Mouse (Mus musculus): Measurements from ENCODE around the gene Slc25a5. TPM values are rescaled to one million over a fixed set of nuclear protein-coding genes. Genes with fewer than 3 reads are reported as not detected.

The Slc25a5 gene
- polyA plus RNA-seq, 1 experiment from 2014 or later, result 1,080 TPM

- 56% methylated on average over 5 of the region's 5 CpGs for WGBS
- no peak overlapping the region for H3K4me2 ChIP-seq
- ATAC-seq (replicated peaks; ENCODE audit: insufficient number of reproducible peaks, insufficient read depth, low FRiP score, low read depth), result no peak
Observed at GRCm38 (mm10) chrX:36804196-36804595, 8.7 kb downstream of the Slc25a5 start.

DNA sequence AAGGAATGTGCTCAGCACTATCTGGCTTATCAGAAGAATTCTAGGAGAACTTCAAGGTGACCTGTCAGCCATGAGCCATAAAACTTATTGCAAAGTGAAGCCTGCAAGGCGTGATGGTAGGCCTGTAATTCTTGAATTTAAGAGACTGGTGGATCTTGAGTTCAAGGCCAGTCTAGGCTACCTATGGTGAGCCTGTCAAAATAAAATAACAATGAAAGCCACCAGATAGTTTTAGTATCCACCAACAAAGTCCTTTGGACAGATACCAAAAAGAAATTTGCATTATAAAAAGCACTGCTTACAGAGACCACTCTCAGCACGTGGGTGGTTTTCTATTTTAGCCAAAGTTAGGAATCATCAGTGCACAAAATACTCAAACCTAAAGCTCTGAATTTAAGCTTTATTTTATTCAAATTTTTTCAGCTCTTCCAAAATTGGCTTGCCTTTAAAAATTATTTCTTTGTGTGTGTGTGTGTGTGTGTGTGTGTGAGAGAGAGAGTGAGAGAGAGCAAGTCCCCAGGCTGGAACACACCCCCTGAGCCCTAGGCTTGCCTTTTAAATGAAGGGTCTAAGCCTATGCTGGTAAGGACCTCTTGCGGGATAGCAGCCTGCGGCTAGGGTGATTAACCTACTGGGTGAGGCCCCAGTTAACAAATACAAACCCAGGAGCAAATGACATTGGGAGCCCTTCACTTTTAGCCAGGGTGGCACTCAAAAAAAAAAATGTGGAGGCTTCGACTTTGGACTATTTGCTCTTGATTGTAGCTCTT lies 10.2 kb downstream of the Slc25a5 start:
- Histone ChIP-seq H3K36me3 (no peaks in the 10 kb centered on the region), H3K27me3 (no peaks in the 10 kb centered on the region), H3K4me1 (replicated peaks) (peaks cover 2% of the 10 kb centered on the region; the same call in 1 of the 2 replicates), H3K4me3 (no peak overlapping the region), H3K9ac (no peak overlapping the region), H3K4me2 (no peak overlapping the region), H3K9me3 (replicated peaks) (no peaks in the 10 kb centered on the region), H3K27ac (no peak overlapping the region)
- no peak for ATAC-seq (replicated peaks; ENCODE audit: insufficient number of reproducible peaks, insufficient read depth, low FRiP score, low read depth)
- 64% methylated on average over 5 of the region's 5 CpGs for WGBS

More at GRCm38 (mm10) chrX:36804196-36804595, 8.7 kb downstream of the Slc25a5 start:
- no peaks in the 10 kb centered on the region for H3K9me3 ChIP-seq (replicated peaks)
- H3K27me3 ChIP-seq, result no peaks in the 10 kb centered on the region
- H3K27ac ChIP-seq, result no peak overlapping the region
- H3K9ac ChIP-seq, result no peak overlapping the region
- H3K4me1 ChIP-seq (replicated peaks), result peaks cover 2% of the 10 kb centered on the region; the same call in 1 of the 2 replicates
- no peaks in the 10 kb centered on the region for H3K36me3 ChIP-seq
- no peak overlapping the region for H3K4me3 ChIP-seq

GRCm38 (mm10) chrX:36807360-36808317 lies 12.2 kb downstream of the Slc25a5 start:
- Histone ChIP-seq H3K4me2 (peak overlapping the region; percentile 61), H3K9ac (peak overlapping the region; percentile 44)
- 10% methylated on average over 41 of the region's 45 CpGs for WGBS

DNA sequence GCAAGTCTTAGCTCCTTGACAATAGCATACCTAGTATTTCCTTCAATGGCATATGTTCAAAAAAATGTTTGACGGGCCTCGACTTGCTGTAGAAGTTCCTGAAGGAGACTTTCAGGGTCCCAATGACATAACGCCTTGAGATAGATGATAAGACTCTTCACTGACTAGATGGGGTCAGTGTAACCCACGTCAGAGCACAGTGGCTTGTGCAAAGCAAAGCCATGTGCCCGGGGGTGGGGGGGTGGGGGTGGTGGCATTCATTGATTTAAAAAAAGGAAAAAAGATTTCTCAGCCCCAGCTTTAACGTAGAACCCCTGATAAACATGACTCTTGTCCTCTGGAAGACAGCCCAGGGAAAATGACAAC lies 12.8 kb downstream of the Slc25a5 start:
- WGBS, result 48% methylated on average over 6 of the region's 6 CpGs
- Histone ChIP-seq H3K9ac (0 out of 2 replicates have a peak overlapping the region, but pooled peaks have one; percentile 44), H3K27ac (peak overlapping the region; percentile 78), H3K9me3 (replicated peaks) (no peaks in the 10 kb centered on the region), H3K4me1 (replicated peaks) (peaks cover 2% of the 10 kb centered on the region; the same call in 1 of the 2 replicates), H3K4me3 (peak overlapping the region; percentile 45), H3K27me3 (no peaks in the 10 kb centered on the region), H3K36me3 (no peaks in the 10 kb centered on the region), H3K4me2 (peak overlapping the region; percentile 61)
- ATAC-seq (replicated peaks; ENCODE audit: insufficient number of reproducible peaks, insufficient read depth, low FRiP score, low read depth), result no peak

More at GRCm38 (mm10) chrX:36807360-36808317, 12.2 kb downstream of the Slc25a5 start:
- Histone ChIP-seq H3K9me3 (replicated peaks) (no peaks in the 10 kb centered on the region), H3K4me3 (peak overlapping the region; percentile 45), H3K36me3 (no peaks in the 10 kb centered on the region), H3K27ac (peak overlapping the region; percentile 78), H3K27me3 (no peaks in the 10 kb centered on the region), H3K4me1 (replicated peaks) (peaks cover 2% of the 10 kb centered on the region; the same call in 1 of the 2 replicates)
- peak; percentile 89 for ATAC-seq (replicated peaks; ENCODE audit: insufficient number of reproducible peaks, insufficient read depth, low FRiP score, low read depth)

- H3K9me3 ChIP-seq (replicated peaks), result no peaks in the 10 kb centered on the region
- H3K4me2 ChIP-seq, result no peak overlapping the region
- no peaks in the 10 kb centered on the region for H3K27me3 ChIP-seq
- H3K27ac ChIP-seq, result no peak overlapping the region
- H3K9ac ChIP-seq, result no peak overlapping the region
- H3K36me3 ChIP-seq, result no peaks in the 10 kb centered on the region
- H3K4me1 ChIP-seq (replicated peaks), result peaks cover 5% of the 10 kb centered on the region; the same call in 1 of the 2 replicates
- WGBS, result 24% methylated on average over 5 of the region's 5 CpGs
- ATAC-seq (replicated peaks; ENCODE audit: insufficient number of reproducible peaks, insufficient read depth, low FRiP score, low read depth), result no peak
- no peak overlapping the region for H3K4me3 ChIP-seq
Observed at GRCm38 (mm10) chrX:36811377-36811776, 15.9 kb downstream of the Slc25a5 start.

DNA sequence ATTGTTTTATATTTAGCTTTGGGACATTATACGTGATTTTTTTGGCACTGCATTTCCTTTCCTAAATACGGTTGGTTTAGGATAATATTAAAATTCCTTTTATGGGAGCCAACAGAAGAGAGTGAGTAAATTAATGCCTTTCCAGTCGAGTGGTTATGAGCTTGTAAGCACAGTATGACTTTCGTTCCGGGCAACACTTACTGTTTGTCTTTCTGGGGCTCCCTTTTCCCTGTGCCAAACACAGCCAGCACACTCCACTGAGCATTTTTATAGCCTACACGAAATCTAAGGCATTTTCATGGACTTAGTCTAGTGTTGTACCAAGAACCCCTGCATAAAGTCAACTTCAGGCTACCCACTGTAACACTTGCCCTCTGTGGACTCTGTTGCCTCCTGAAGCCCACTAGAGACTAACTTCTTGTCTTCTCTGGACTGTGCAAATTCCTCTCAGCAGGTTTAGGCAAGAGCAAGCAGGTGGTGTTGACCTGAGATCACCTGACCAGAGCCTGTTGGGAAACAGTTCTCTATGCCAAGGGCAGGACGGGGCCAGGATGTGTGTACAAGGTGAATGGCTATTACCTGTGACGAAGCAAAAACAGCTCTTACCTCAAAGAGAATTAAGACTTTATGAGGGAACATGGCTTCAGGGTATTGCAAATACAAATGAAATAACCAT lies 18.8 kb downstream of the Slc25a5 start:
- no peak overlapping the region for H3K27ac ChIP-seq
- H3K36me3 ChIP-seq, result no peaks in the 10 kb centered on the region
- H3K4me2 ChIP-seq, result no peak overlapping the region
- WGBS, result 82% methylated on average over 8 of the region's 8 CpGs
- no peaks in the 10 kb centered on the region for H3K27me3 ChIP-seq
- no peak overlapping the region for H3K9ac ChIP-seq
- H3K9me3 ChIP-seq (replicated peaks), result no peaks in the 10 kb centered on the region
- ATAC-seq (replicated peaks; ENCODE audit: insufficient number of reproducible peaks, insufficient read depth, low FRiP score, low read depth), result no peak
- 0 out of 2 replicates have a peak, but pooled peaks cover 4% of the 10 kb centered on the region for H3K4me1 ChIP-seq (replicated peaks)
- H3K4me3 ChIP-seq, result no peak overlapping the region

- Histone ChIP-seq H3K36me3 (no peaks in the 10 kb centered on the region), H3K27ac (no peak overlapping the region), H3K4me3 (no peak overlapping the region), H3K4me1 (replicated peaks) (0 out of 2 replicates have a peak, but pooled peaks cover 4% of the 10 kb centered on the region), H3K9ac (no peak overlapping the region), H3K27me3 (no peaks in the 10 kb centered on the region), H3K4me2 (no peak overlapping the region), H3K9me3 (replicated peaks) (no peaks in the 10 kb centered on the region)
- 83% methylated on average over 4 of the region's 4 CpGs for WGBS
- no peak for ATAC-seq (replicated peaks; ENCODE audit: insufficient number of reproducible peaks, insufficient read depth, low FRiP score, low read depth)
Observed at GRCm38 (mm10) chrX:36815022-36815421, 19.6 kb downstream of the Slc25a5 start.

DNA sequence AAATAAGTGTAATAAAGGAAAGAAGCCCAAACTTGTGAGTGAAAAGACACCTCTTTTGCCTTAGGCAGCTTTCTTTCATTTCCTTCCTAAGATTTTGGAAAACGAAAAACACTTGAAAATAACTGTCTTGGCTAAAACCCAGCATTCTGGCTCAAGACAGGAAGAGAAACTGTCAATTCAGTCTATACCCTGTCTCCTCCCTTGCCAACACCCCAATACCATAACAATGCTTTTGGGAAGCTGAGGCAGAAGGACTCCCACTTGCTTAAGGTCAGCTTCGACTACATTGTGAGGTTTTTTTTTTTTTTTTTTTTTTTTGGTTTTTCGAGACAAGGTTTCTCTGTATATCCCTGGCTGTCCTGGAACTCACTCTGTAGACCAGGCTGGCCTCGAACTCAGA lies 20.0 kb downstream of the Slc25a5 start:
- Histone ChIP-seq H3K4me1 (replicated peaks) (0 out of 2 replicates have a peak, but pooled peaks cover 4% of the 10 kb centered on the region), H3K9me3 (replicated peaks) (no peaks in the 10 kb centered on the region), H3K9ac (no peak overlapping the region), H3K4me2 (no peak overlapping the region), H3K27ac (no peak overlapping the region), H3K4me3 (no peak overlapping the region), H3K27me3 (no peaks in the 10 kb centered on the region), H3K36me3 (no peaks in the 10 kb centered on the region)
- no peak for ATAC-seq (replicated peaks; ENCODE audit: insufficient number of reproducible peaks, insufficient read depth, low FRiP score, low read depth)
- WGBS, result 74% methylated on average over 3 of the region's 4 CpGs

- Histone ChIP-seq H3K4me1 (replicated peaks) (0 out of 2 replicates have a peak, but pooled peaks cover 4% of the 10 kb centered on the region), H3K9me3 (replicated peaks) (no peaks in the 10 kb centered on the region), H3K27ac (peak overlapping the region; percentile 49; the same call in 1 of the 2 replicates), H3K4me2 (peak overlapping the region; percentile 59), H3K36me3 (no peaks in the 10 kb centered on the region), H3K27me3 (no peaks in the 10 kb centered on the region), H3K4me3 (no peak overlapping the region), H3K9ac (no peak overlapping the region)
- no peak for ATAC-seq (replicated peaks; ENCODE audit: insufficient number of reproducible peaks, insufficient read depth, low FRiP score, low read depth)
- WGBS, result 27% methylated on average over 8 of the region's 8 CpGs
Observed at GRCm38 (mm10) chrX:36816368-36816899, 21.0 kb downstream of the Slc25a5 start.

- Histone ChIP-seq H3K4me1 (replicated peaks) (0 out of 2 replicates have a peak, but pooled peaks cover 4% of the 10 kb centered on the region), H3K9ac (peak overlapping the region; percentile 34; the same call in 1 of the 2 replicates), H3K27ac (peak overlapping the region; percentile 49), H3K4me3 (peak overlapping the region; percentile 38), H3K36me3 (no peaks in the 10 kb centered on the region), H3K9me3 (replicated peaks) (no peaks in the 10 kb centered on the region), H3K27me3 (no peaks in the 10 kb centered on the region), H3K4me2 (peak overlapping the region; percentile 59)
- WGBS, result 12% methylated on average over 9 of the region's 10 CpGs
- peak; percentile 53; the same call in 1 of the 2 replicates for ATAC-seq (replicated peaks; ENCODE audit: insufficient number of reproducible peaks, insufficient read depth, low FRiP score, low read depth)
Observed at GRCm38 (mm10) chrX:36816953-36817441, 21.5 kb downstream of the Slc25a5 start.

All from heart, embryonic 15.5 days (tissue).